Mouse (Mus musculus): ENCODE measurements around the gene Cep55.

DNA sequence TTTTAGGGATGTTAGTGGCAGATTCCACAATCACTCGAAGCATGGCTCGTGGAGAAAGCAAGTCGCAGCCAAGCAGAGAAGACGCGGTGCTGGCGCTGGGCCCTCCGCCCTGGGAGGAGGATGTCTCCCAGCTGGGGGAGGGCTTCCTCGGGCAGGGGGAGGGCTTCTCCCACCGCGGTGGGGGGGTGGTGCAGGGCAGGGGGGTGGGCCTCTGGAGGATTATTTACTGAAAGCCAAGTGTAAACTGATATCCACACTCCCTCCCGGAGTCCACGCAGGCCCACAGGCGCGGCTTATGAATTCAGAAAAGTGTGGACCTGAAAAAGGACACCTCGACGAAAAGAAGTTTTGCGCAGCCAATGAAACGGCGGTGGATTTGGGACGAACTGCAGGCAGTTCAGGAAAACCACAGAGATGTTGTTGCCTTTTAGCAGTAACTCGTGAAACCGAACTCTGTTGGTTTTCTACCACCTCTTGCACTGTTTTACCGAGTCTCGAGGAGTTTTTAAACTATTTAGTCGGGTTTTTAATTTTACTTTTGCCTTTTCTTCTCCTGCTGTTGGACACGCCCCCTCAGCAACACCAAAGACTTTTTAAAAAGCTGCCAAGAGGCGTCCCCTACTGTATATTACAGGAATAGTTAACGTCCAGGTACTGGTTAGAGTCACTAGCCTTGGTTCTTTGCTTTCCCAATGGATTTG is 11.4 kb upstream of the Cep55 start, which contains the start of gene Myof:
- TF ChIP-seq CTCF (IDR thresholded peaks at IDR 0.05; ENCODE audit: borderline replicate concordance, control insufficient read depth, extremely low read depth, insufficient read depth, low read length, poor library complexity) (no peak), POLR2A (IDR thresholded peaks at IDR 0.05; ENCODE audit: control insufficient read depth, extremely low read depth, insufficient read depth, low read length, poor library complexity) (no peak)

Data from thymus, adult 2 months (tissue).